Mouse (Mus musculus): Measurements from ENCODE around the gene Ankle2. TPM values are rescaled to one million over a fixed set of nuclear protein-coding genes. Genes with fewer than 3 reads are reported as not detected.
A peak's percentile ranks its signal among the peaks of the same experiment; 100 is the strongest.

The Ankle2 gene
- polyA plus RNA-seq, 1 experiment from 2014 or later: 39.8 TPM

GRCm38 (mm10) chr5:110266941-110267340, 36.1 kb downstream of the Ankle2 start:
- no peak for TF ChIP-seq CTCF (IDR thresholded peaks at IDR 0.05; ENCODE audit: low read depth)
- Histone ChIP-seq H3K27ac (ENCODE audit: low read depth) (no peak overlapping the region), H3K9me3 (ENCODE audit: low read depth, low read length) (no peaks in the 10 kb centered on the region), H3K9ac (no peak overlapping the region), H3K4me3 (ENCODE audit: low read depth, low read length) (no peak overlapping the region), H3K4me2 (no peak overlapping the region), H3K27me3 (ENCODE audit: insufficient read depth, low read length) (no peaks in the 10 kb centered on the region), H3K36me3 (ENCODE audit: insufficient read depth) (peaks cover 33% of the 10 kb centered on the region), H3K4me1 (ENCODE audit: insufficient read depth) (0 out of 2 replicates have a peak, but pooled peaks cover 4% of the 10 kb centered on the region)
- ATAC-seq (ENCODE audit: insufficient read depth) (no peak), DNase-seq (no peak)
- 77% methylated on average over 4 of the region's 4 CpGs for WGBS

DNA sequence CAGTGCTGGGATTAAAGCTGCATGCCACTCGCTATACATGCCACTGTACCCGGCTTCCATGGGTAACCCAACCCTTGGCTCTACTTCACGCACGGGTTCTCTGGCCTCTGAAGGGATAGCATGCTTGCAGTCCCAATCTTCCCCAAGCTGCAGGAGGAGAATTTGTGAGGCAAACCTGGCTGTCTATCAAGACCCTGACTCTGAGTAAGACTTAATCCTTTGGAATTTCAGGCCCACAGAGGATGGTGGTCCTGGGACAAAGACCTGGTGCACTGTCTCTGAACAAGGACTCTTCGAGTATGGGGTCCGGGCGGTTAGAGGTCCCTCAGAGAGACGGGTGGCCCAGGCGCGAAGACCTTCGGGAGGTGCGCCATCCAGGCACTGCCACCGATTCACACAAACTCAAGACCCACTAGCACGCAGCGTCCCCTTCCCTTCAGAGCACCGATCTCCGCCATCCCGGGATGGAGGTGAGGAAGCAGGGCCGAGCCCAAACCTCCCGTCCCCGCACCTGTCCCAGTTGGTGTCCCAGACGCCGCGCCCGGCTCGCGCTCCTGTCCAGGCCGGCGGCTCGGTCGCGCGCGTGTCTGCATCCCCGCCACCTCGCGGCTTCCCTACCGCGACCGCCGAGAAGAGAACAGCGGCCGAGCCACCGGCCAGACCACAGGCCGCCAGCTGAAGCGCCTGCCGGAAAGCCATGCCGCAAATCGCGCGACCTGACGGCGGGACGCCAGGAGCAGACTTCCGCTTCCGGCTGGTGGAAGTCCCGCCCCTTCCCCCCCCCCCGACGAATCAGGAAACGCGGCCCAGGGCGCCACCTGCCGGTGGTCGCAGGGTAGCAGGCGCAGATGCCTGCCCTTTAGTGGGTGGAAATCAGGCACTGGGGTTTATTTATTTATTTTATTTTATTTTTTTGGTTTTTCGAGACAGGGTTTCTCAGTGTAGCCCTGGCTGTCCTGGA, 38.6 kb downstream of the Ankle2 start, which contains the start of gene Pgam5:
Pgam5 (minus strand) TSS at position 773 of the 961 bp plus-strand sequence.
- under 1% methylated on average over 61 of the region's 66 CpGs for WGBS
- Histone ChIP-seq H3K4me2 (peak within 1 kb of the TSS; percentile 94), H3K36me3 (ENCODE audit: insufficient read depth) (peaks cover 31% of the 10 kb centered on the region), H3K27me3 (ENCODE audit: insufficient read depth, low read length) (no peaks in the 10 kb centered on the region), H3K27ac (ENCODE audit: low read depth) (peak within 1 kb of the TSS; percentile 50; the same call in 1 of the 2 replicates), H3K9me3 (ENCODE audit: low read depth, low read length) (no peaks in the 10 kb centered on the region), H3K9ac (peak within 1 kb of the TSS; percentile 88), H3K4me1 (ENCODE audit: insufficient read depth) (0 out of 2 replicates have a peak, but pooled peaks cover 4% of the 10 kb centered on the region), H3K4me3 (ENCODE audit: low read depth, low read length) (peak within 1 kb of the TSS; percentile 97)
- ATAC-seq (ENCODE audit: insufficient read depth): peak; percentile 89
- TF ChIP-seq CTCF (IDR thresholded peaks at IDR 0.05; ENCODE audit: low read depth): peak; percentile 83
- DNase-seq: peak; percentile 95

GRCm38 (mm10) chr5:110270242-110270641, 39.4 kb downstream of the Ankle2 start:
- Histone ChIP-seq H3K9me3 (ENCODE audit: low read depth, low read length) (no peaks in the 10 kb centered on the region), H3K27me3 (ENCODE audit: insufficient read depth, low read length) (no peaks in the 10 kb centered on the region), H3K9ac (no peak overlapping the region), H3K27ac (ENCODE audit: low read depth) (no peak overlapping the region), H3K4me3 (ENCODE audit: low read depth, low read length) (no peak overlapping the region), H3K36me3 (ENCODE audit: insufficient read depth) (peaks cover 23% of the 10 kb centered on the region), H3K4me2 (no peak overlapping the region), H3K4me1 (ENCODE audit: insufficient read depth) (0 out of 2 replicates have a peak, but pooled peaks cover 4% of the 10 kb centered on the region)
- 93% methylated on average over 6 of the region's 6 CpGs for WGBS
- DNase-seq (no peak), ATAC-seq (ENCODE audit: insufficient read depth) (peak; percentile 13; the same call in 1 of the 2 replicates)
- TF ChIP-seq CTCF (IDR thresholded peaks at IDR 0.05; ENCODE audit: low read depth): no peak

DNA sequence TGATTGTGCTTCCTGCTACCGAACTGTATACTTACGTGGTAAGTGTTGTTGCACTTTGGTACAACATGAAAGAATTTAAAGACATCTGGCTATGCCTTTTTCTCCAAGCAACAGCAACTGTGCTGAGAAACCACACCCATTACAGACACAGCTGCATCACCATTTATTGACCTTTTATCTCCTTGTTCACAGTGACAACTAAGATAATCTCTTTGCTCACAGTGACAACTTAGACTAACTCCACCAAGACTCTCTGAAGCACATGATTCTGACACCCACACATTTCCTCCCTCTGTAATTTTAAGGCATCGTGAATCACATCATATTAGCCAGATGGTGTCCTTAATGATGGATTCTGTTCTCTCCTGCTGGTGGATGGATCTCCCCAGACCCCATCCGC, 43.3 kb downstream of the Ankle2 start:
- Histone ChIP-seq H3K9ac (no peak overlapping the region), H3K4me3 (ENCODE audit: low read depth, low read length) (no peak overlapping the region), H3K4me1 (ENCODE audit: insufficient read depth) (no peaks in the 10 kb centered on the region), H3K9me3 (ENCODE audit: low read depth, low read length) (no peaks in the 10 kb centered on the region), H3K27me3 (ENCODE audit: insufficient read depth, low read length) (no peaks in the 10 kb centered on the region), H3K27ac (ENCODE audit: low read depth) (no peak overlapping the region), H3K36me3 (ENCODE audit: insufficient read depth) (no peaks in the 10 kb centered on the region), H3K4me2 (no peak overlapping the region)
- DNase-seq (no peak), ATAC-seq (ENCODE audit: insufficient read depth) (no peak)
- TF ChIP-seq CTCF (IDR thresholded peaks at IDR 0.05; ENCODE audit: low read depth): no peak
- 73% methylated on average over 4 of the region's 4 CpGs for WGBS

DNA sequence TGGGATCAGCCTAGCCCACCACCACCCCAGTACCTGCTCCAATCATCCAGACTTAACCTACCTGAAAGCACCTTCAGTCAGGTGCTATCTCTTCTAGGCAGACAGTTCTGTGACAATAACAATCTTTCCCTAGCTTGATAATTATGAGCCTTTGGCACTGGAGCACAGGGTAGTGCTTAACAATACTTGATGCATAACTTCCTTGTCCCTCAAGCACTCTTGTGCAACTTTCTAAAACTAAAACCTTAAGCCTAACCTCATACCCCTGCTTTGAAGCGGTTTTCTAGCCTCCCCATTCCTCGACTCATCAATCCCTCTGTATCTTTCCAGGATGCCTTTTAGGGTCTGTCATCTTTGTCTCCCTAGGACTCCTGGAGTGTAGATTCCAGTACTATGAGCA, 44.0 kb downstream of the Ankle2 start:
- H3K9me3 ChIP-seq (ENCODE audit: low read depth, low read length): no peaks in the 10 kb centered on the region
- H3K4me2 ChIP-seq: no peak overlapping the region
- no peaks in the 10 kb centered on the region for H3K4me1 ChIP-seq (ENCODE audit: insufficient read depth)
- no peaks in the 10 kb centered on the region for H3K27me3 ChIP-seq (ENCODE audit: insufficient read depth, low read length)
- H3K27ac ChIP-seq (ENCODE audit: low read depth): no peak overlapping the region
- no peaks in the 10 kb centered on the region for H3K36me3 ChIP-seq (ENCODE audit: insufficient read depth)
- WGBS: 44% methylated on average over 2 of the region's 2 CpGs
- TF ChIP-seq CTCF (IDR thresholded peaks at IDR 0.05; ENCODE audit: low read depth): no peak
- H3K9ac ChIP-seq: no peak overlapping the region
- ATAC-seq (ENCODE audit: insufficient read depth) (no peak), DNase-seq (no peak)
- no peak overlapping the region for H3K4me3 ChIP-seq (ENCODE audit: low read depth, low read length)

DNA sequence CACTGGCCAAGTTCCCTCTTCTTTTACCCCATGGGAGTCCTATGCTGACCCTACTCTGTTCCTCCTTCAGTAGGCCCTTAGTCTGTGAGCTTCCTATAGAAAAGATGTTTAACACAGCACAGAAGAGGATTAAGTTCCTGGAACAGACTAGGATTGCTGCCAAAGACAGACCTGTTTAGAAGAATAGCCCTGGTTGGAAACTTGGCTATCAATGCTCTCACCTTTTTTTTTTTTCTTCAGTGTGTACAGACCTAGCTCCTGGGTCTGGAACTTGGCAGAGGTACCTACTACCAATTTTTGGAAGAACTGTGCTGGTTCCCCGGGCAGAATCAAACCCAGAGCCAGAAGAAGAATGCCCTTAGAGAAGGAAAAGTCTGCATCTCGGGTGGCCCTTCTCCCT, 45.6 kb downstream of the Ankle2 start:
- no peak for ATAC-seq (ENCODE audit: insufficient read depth)
- TF ChIP-seq CTCF (IDR thresholded peaks at IDR 0.05; ENCODE audit: low read depth): no peak
- H3K4me2 ChIP-seq: no peak overlapping the region
- no peaks in the 10 kb centered on the region for H3K4me1 ChIP-seq (ENCODE audit: insufficient read depth)
- H3K27ac ChIP-seq (ENCODE audit: low read depth): no peak overlapping the region
- no peaks in the 10 kb centered on the region for H3K36me3 ChIP-seq (ENCODE audit: insufficient read depth)
- no peaks in the 10 kb centered on the region for H3K9me3 ChIP-seq (ENCODE audit: low read depth, low read length)
- DNase-seq: no peak
- no peak overlapping the region for H3K4me3 ChIP-seq (ENCODE audit: low read depth, low read length)
- WGBS: 77% methylated on average over 2 of the region's 2 CpGs
- H3K9ac ChIP-seq: no peak overlapping the region
- H3K27me3 ChIP-seq (ENCODE audit: insufficient read depth, low read length): no peaks in the 10 kb centered on the region

- TF ChIP-seq CTCF (IDR thresholded peaks at IDR 0.05; ENCODE audit: low read depth): no peak
- DNase-seq (no peak), ATAC-seq (ENCODE audit: insufficient read depth) (no peak; the same call in 1 of the 2 replicates)
- Histone ChIP-seq H3K4me3 (ENCODE audit: low read depth, low read length) (no peak overlapping the region), H3K27me3 (ENCODE audit: insufficient read depth, low read length) (no peaks in the 10 kb centered on the region), H3K4me1 (ENCODE audit: insufficient read depth) (no peaks in the 10 kb centered on the region), H3K27ac (ENCODE audit: low read depth) (no peak overlapping the region), H3K4me2 (no peak overlapping the region), H3K36me3 (ENCODE audit: insufficient read depth) (no peaks in the 10 kb centered on the region), H3K9me3 (ENCODE audit: low read depth, low read length) (no peaks in the 10 kb centered on the region), H3K9ac (no peak overlapping the region)
- WGBS: 93% methylated on average over 1 of the region's 1 CpGs
Observed at GRCm38 (mm10) chr5:110276910-110277309, 46.1 kb downstream of the Ankle2 start.
